Mouse (Mus musculus): ENCODE data around the gene Tpgs1. TPM values are rescaled to one million over a fixed set of nuclear protein-coding genes. Genes with fewer than 3 reads are reported as not detected.

Tpgs1 gene
- polyA plus RNA-seq, 1 experiment from 2014 or later = 59.3 TPM

DNA sequence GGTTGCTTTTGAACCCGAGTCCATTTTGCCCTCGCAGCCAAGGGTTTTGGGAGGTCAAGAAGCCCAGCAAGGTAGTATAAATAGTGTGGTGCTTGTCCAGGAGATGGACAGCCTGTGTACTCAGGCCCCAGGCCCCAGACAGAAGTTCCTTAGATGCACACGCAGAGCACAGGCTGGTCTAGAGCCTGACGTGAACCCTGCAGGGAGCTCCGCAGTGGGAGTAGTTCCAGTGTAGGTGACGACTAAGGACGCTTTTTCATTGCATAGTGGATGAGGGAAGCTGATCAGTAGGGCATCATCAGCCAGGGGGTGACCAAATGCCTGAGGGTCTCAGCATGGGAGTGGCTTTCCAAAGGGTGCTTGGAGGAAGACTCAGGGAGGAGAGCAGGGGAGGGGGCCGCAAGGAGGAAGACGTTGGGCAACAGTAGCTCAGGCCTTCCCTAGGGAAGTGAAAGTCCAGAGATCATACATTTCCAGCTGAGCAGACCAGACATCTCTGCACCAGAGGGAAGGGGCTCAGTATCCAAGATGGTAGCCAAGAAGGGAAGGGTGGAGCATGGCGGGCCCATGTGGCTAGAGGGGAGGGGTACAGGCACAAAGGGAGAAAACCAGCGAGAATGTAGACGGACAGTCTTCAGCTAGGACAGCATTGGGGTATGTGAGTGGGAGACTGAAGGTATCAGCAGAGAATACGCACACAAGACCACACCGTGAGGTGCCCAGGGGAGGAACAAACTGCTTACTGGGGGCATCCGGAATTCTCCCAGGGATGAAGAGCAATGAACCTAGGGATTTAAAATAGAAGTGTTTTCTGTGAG is 1.1 kb downstream of the Tpgs1 start:
- no peaks in the 10 kb centered on the region for H3K9me3 ChIP-seq
- H3K4me1 ChIP-seq = peaks cover 11% of the 10 kb centered on the region
- peaks cover 6% of the 10 kb centered on the region; the same call in 1 of the 2 replicates for H3K36me3 ChIP-seq
- peak overlapping the region; percentile 92 for H3K9ac ChIP-seq
- ATAC-seq (ENCODE audit: insufficient read depth, low FRiP score, low read depth) = peak; percentile 9; the same call in 1 of the 2 replicates
- 30% methylated on average over 15 of the region's 15 CpGs for WGBS
- H3K27me3 ChIP-seq (replicated peaks) = no peaks in the 10 kb centered on the region
- H3K27ac ChIP-seq = peak overlapping the region; percentile 94
- peak overlapping the region; percentile 89 for H3K4me2 ChIP-seq
- H3K4me3 ChIP-seq (replicated peaks) = peak overlapping the region; percentile 100

DNA sequence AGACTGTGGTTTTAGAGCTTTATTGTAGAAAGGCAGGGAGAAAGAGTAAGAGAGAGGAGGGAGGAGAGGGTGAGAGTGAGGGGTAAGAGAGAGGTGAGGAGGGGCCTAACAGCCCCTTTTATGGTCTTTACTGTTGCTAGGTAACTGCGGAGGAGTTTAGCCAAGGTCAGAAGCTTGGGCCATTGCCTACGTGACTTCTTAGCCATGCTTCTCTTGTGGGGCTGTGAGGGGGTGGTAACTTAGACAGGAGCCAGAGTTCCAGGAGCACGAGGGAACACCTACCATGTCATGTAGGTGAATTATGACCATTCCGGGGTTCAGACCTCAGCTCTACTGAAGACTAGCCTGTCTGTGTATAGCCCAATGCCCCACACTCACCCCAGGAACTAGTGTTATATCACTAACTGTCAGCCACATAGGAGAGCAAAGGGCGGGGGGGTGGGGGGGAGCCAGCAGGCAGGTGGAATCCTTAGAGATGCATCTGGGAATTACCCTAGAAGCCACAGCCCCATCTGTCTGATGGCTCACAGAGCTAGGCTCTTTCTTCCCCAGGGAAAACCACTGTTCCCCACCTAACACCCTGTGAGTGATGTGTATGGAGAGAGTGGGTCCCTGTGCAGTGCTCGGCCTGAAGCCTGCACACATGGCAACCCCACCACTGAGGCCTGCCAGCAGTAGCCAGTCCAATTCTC is 2.4 kb downstream of the Tpgs1 start:
- no peak overlapping the region for H3K4me3 ChIP-seq (replicated peaks)
- peaks cover 6% of the 10 kb centered on the region; the same call in 1 of the 2 replicates for H3K36me3 ChIP-seq
- no peak overlapping the region for H3K4me2 ChIP-seq
- 47% methylated on average over 6 of the region's 6 CpGs for WGBS
- H3K27me3 ChIP-seq (replicated peaks) = no peaks in the 10 kb centered on the region
- no peak overlapping the region for H3K27ac ChIP-seq
- H3K9ac ChIP-seq = no peak overlapping the region
- no peak for ATAC-seq (ENCODE audit: insufficient read depth, low FRiP score, low read depth)
- H3K4me1 ChIP-seq = peaks cover 11% of the 10 kb centered on the region
- H3K9me3 ChIP-seq = no peaks in the 10 kb centered on the region

DNA sequence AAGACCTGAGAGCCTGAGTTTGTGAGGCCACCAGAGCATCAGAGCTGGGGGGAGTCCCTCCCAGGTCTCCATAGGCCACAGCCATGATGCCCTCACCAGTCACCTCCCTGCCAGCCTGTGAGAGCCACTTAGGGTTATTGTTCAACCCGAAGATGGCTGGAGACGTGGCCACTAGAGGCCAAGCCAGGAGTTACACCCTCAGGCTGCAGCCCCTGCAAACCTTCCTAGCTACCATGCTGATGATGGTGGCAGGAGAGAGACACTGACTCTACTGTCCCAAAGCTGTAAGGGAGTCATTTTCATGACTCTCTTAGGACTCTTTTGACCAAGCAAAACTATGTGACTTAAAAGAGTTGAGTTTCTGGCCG is 2.9 kb downstream of the Tpgs1 start:
- no peak overlapping the region for H3K4me2 ChIP-seq

DNA sequence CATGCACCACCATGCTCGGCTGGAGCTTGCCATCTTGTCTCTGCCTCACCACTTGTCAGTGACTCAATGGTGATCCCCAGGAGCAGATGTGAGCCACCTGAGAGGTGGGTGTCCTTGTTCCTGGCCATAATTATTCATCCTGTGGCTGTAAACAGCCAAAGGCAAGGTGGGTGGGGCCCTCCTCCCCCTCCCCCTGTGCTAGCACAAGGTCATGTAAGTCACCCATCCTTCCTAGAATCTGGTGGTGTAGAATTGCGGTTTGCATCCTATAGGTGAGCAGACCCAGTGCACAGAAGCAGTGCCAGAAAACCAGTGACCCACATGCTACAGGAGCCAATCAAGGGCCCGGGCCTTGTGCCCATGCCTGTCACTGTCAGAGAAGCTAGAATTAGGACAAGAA is 3.9 kb downstream of the Tpgs1 start:
- 91% methylated on average over 3 of the region's 3 CpGs for WGBS
- Histone ChIP-seq H3K4me3 (replicated peaks) (no peak overlapping the region), H3K9ac (no peak overlapping the region), H3K9me3 (no peaks in the 10 kb centered on the region), H3K27ac (no peak overlapping the region), H3K36me3 (peaks cover 6% of the 10 kb centered on the region; the same call in 1 of the 2 replicates), H3K4me1 (peaks cover 11% of the 10 kb centered on the region), H3K27me3 (replicated peaks) (no peaks in the 10 kb centered on the region), H3K4me2 (no peak overlapping the region)
- ATAC-seq (ENCODE audit: insufficient read depth, low FRiP score, low read depth) = no peak

More for the DNA sequence above, 2.9 kb downstream of the Tpgs1 start:
- no peak for ATAC-seq (ENCODE audit: insufficient read depth, low FRiP score, low read depth)
- Histone ChIP-seq H3K27me3 (replicated peaks) (no peaks in the 10 kb centered on the region), H3K4me1 (peaks cover 11% of the 10 kb centered on the region), H3K9me3 (no peaks in the 10 kb centered on the region), H3K4me3 (replicated peaks) (no peak overlapping the region), H3K36me3 (peaks cover 6% of the 10 kb centered on the region; the same call in 1 of the 2 replicates), H3K27ac (no peak overlapping the region), H3K9ac (no peak overlapping the region)
- 51% methylated on average over 3 of the region's 3 CpGs for whole genome bisulfite sequencing

DNA sequence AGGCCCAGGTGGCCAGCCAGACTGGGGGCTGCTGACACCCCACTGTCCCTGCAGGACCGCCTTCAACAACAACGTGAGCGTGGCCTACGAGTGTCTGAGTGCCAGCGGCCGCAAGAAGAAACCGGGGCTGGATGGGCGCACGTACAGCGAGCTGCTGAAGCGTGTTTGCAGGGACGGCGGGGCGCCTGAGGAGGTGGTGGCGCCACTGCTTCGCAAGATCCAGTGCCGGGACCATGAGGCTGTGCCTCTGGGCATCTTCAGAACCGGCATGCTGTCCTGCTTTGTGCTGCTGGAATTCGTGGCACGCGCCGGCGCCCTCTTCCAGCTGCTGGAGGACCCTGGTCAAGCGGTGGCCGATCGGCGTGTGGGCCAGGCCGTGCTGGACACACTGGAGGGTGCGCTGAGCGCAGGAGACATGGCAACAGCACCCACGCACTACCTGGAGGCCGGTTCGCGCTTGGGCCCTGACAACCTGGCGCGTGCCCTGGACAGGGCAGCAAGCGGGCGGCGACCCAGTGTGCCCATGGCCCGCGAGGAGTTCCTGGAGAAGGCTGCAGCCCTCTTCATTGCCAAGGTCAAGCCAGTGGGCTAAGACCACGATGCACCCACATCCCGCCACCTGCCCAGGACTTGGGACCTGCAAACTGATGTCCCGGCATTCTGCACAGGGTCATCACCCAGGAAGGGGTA is 6.3 kb downstream of the Tpgs1 start:
- Histone ChIP-seq H3K4me1 (peaks cover 5% of the 10 kb centered on the region), H3K27ac (no peak overlapping the region), H3K9me3 (no peaks in the 10 kb centered on the region), H3K27me3 (replicated peaks) (no peaks in the 10 kb centered on the region), H3K4me3 (replicated peaks) (no peak overlapping the region), H3K36me3 (peaks cover 6% of the 10 kb centered on the region; the same call in 1 of the 2 replicates), H3K9ac (no peak overlapping the region), H3K4me2 (no peak overlapping the region)
- 62% methylated on average over 44 of the region's 44 CpGs for WGBS
- ATAC-seq (ENCODE audit: insufficient read depth, low FRiP score, low read depth) = no peak

DNA sequence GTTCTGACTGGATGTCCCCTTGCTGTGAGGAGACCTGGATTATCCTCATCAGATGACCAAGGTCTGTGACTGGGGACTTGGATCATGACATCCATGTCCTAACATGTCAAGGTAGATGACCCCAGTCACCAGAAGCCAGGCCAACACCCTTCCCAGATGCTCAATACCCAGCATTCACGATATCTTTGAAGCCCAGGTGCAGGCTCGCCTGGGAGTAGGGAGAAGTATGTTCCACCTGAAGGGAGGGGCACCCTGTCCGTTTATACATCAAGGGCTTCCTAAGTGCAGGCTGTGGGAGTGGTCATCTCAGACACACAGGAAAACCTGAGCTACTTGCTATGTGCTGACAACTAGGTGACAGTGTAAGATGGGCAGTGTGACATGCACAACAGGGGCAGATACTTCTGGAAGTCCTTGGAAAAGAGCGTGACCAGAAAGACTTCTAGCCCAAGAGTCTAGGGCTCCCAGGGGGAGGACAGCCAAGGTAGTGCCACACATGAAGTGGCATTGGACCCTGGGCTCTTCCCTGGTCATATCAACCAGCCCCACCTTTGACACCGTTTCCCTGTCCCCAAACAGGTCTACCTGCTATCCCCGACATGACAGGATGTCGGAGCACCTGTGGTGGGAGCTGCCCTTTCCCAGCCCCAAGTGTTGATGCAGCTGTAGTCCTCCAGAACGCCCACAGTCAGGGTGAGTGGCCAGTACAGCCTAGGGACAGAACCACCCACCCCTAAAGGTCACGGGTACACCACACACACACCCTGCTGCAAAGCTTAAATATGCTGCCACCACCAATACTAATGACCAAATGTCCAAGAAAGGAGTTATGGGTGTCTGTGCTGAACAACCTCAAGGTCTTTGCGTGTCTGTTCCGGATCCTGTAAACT is 11.7 kb downstream of the Tpgs1 start:
- Histone ChIP-seq H3K9me3 (no peaks in the 10 kb centered on the region), H3K27ac (peak overlapping the region; percentile 88), H3K36me3 (peaks cover 12% of the 10 kb centered on the region), H3K27me3 (replicated peaks) (no peaks in the 10 kb centered on the region), H3K4me3 (replicated peaks) (peak overlapping the region; percentile 82), H3K9ac (no peak overlapping the region), H3K4me2 (peak overlapping the region; percentile 72), H3K4me1 (peaks cover 22% of the 10 kb centered on the region)
- ATAC-seq (ENCODE audit: insufficient read depth, low FRiP score, low read depth) = peak; percentile 5; the same call in 1 of the 2 replicates
- WGBS = 24% methylated on average over 11 of the region's 11 CpGs

DNA sequence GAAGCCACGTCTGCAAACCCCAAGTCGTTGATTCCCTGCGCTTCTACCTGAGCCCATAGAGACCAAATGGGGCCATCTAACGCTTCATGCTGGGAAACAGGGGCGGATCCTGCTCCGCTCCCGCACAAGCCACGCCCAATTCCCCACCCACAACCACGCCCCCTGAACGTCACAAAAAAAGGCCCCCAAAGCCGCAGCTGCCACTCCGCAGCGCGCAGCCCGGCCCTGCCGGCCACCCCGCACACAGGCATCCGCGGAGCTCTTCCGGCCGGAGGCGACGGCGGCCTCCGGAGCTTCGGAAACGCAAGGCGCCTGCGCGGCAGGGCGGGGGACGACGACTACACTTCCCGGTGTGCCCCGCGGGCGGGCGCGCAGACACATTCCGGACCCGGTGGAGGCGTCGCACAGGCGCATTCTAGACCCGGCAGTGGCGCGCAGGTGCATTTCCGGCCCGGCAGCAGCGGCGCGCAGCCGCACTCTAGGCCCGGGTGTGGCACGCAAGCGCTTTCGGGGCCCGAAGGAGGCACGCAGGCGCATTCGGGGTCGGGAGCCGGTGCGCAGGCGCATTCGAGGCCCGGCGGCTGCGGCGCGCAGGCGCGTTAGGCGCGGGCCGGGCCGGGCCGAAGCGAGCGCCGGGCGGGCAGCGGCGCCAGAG is 12.5 kb downstream of the Tpgs1 start, which contains the start of gene Cdc34:
Gene Cdc34 (plus strand): TSS at position 605 of the 655 bp plus-strand sequence.
- peak within 1 kb of the TSS; percentile 82 for H3K4me3 ChIP-seq (replicated peaks)
- H3K36me3 ChIP-seq = peaks cover 20% of the 10 kb centered on the region
- peak; percentile 96 for ATAC-seq (ENCODE audit: insufficient read depth, low FRiP score, low read depth)
- no peaks in the 10 kb centered on the region for H3K9me3 ChIP-seq
- peak within 1 kb of the TSS; percentile 81 for H3K9ac ChIP-seq
- peaks cover 22% of the 10 kb centered on the region for H3K4me1 ChIP-seq
- H3K27ac ChIP-seq = peak within 1 kb of the TSS; percentile 88
- WGBS = under 1% methylated on average over 77 of the region's 84 CpGs
- no peaks in the 10 kb centered on the region for H3K27me3 ChIP-seq (replicated peaks)
- H3K4me2 ChIP-seq = peak within 1 kb of the TSS; percentile 88

DNA sequence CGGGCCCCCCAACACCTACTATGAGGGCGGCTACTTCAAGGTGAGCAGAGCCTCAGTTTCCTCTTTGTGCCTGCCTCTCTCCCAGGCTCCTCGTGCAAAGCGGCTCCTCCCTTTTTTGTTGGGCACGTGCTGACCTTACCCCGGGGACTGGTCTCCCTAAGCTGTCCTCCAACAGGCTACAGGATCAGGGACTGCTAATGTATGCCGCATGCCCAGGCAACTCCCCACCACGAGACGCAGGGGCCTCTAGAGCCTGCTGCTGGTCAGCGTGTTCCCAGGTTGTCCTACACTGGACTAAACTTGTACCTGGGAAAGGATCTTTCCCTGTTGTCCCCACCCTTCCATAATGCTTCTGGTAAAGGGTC is 13.4 kb downstream of the Tpgs1 start:
- peak overlapping the region; percentile 81 for H3K9ac ChIP-seq
- peak overlapping the region; percentile 82 for H3K4me3 ChIP-seq (replicated peaks)
- no peak for ATAC-seq (ENCODE audit: insufficient read depth, low FRiP score, low read depth)
- no peaks in the 10 kb centered on the region for H3K27me3 ChIP-seq (replicated peaks)
- no peaks in the 10 kb centered on the region for H3K9me3 ChIP-seq
- peaks cover 22% of the 10 kb centered on the region for H3K4me1 ChIP-seq
- peaks cover 28% of the 10 kb centered on the region for H3K36me3 ChIP-seq
- H3K27ac ChIP-seq = peak overlapping the region; percentile 79
- WGBS = 0% methylated on average over 10 of the region's 10 CpGs
- H3K4me2 ChIP-seq = peak overlapping the region; percentile 88

DNA sequence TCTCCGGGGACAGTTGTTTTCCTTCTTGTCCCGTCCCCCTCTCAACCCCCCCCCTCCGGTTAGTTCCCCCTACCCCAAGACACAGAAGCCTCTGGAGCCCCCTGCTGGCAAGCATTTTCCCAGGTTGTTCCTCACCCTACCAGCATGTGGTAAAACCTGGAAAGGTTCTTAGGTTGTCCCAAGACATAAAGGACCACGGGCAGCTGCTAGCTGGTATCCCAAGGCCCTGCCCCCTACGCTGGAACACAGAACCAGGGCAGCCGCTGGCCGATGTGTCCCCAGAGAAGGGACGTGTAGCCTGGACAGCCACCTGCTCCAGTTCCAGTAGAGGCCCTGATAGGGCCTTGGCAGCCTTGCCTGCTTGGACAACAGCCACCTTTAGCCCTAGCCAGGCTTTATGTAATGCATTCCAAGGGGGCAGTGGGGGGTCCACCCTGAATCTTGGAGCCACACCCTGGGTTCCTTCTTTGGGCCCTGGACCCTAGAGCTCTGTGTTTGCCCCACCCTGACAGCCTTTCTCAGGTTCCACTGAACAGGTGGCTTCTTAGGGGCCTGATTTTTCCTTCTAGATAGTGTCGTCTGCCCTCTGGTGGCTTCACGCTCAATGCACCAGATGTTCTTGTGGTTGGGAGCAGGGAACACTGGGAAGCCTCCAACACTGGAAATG is 13.9 kb downstream of the Tpgs1 start:
- Histone ChIP-seq H3K27ac (peak overlapping the region; percentile 79), H3K27me3 (replicated peaks) (no peaks in the 10 kb centered on the region), H3K9me3 (no peaks in the 10 kb centered on the region), H3K36me3 (peaks cover 32% of the 10 kb centered on the region), H3K4me1 (peaks cover 22% of the 10 kb centered on the region), H3K4me2 (peak overlapping the region; percentile 88), H3K9ac (peak overlapping the region; percentile 81), H3K4me3 (replicated peaks) (peak overlapping the region; percentile 82)
- 3% methylated on average over 10 of the region's 10 CpGs for WGBS
- no peak for ATAC-seq (ENCODE audit: insufficient read depth, low FRiP score, low read depth)

All from stomach, embryonic 15.5 days (tissue).